Mouse (Mus musculus) testis, adult 2 months (tissue): ENCODE measurements at regions not wholly inside any gene's neighbourhood (a gene's known extent, or its start where the extent isn't known, plus 50 kb on each side); places are given as distances from the start of the nearest gene placed in this dataset.

Experiments
- H3K27ac ChIP-seq: fragments of 200-500 bp; 2 replicates; pipeline ENCODE4 v1.5.1; 2012; ENCODE audit warnings: low read depth, low read length; ENCODE audit not compliant: control insufficient read depth, insufficient read depth
- H3K27me3 ChIP-seq: fragments of 200-500 bp; 2 replicates; pipeline ENCODE4 v1.6.1; 2012; ENCODE audit warnings: mild to moderate bottlenecking, low read length, moderate library complexity; ENCODE audit not compliant: control insufficient read depth, insufficient read depth
- H3K36me3 ChIP-seq: fragments of 200-500 bp; 2 replicates; pipeline ENCODE4 v1.6.1; 2012; ENCODE audit warnings: mild to moderate bottlenecking, low read length; ENCODE audit not compliant: control insufficient read depth, insufficient read depth
- H3K4me1 ChIP-seq: fragments of 200-500 bp; 2 replicates; pipeline ENCODE4 v1.6.1; 2012; ENCODE audit warnings: low read length; ENCODE audit not compliant: control insufficient read depth, insufficient read depth
- H3K4me3 ChIP-seq: fragments of 200-500 bp; 2 replicates; pipeline ENCODE4 v1.5.1; 2012; ENCODE audit warnings: low read depth, mild to moderate bottlenecking, low read length, moderate library complexity, mixed read lengths; ENCODE audit not compliant: control insufficient read depth
- CTCF ChIP-seq: fragments of 200-500 bp; IDR thresholded peaks from 2 replicates; pipeline ENCODE4 v1.5.1; 2012; ENCODE audit warnings: low read depth, mild to moderate bottlenecking, inconsistent platforms, low read length, moderate library complexity; ENCODE audit not compliant: control insufficient read depth, insufficient read depth, insufficient replicate concordance
- POLR2A ChIP-seq: fragments of 200-500 bp; IDR thresholded peaks from 2 replicates; pipeline ENCODE4 v1.6.1; 2012; ENCODE audit warnings: low read depth, mild to moderate bottlenecking, inconsistent platforms, low read length, moderate library complexity; ENCODE audit not compliant: control insufficient read depth

GRCm38 (mm10) chr3:58166628-58167027 is 247.9 kb upstream of the Tsc22d2 start:
- H3K36me3 ChIP-seq = no peaks in the 10 kb centered on the region
- TF ChIP-seq POLR2A = no peak
- TF ChIP-seq CTCF = no peak
- H3K4me3 ChIP-seq = no peak overlapping the region
- H3K4me1 ChIP-seq = peaks cover 13% of the 10 kb centered on the region
- H3K27ac ChIP-seq = no peak overlapping the region
- H3K27me3 ChIP-seq = no peaks in the 10 kb centered on the region

GRCm38 (mm10) chr3:58167121-58167520 is 247.4 kb upstream of the Tsc22d2 start:
- TF ChIP-seq CTCF (no peak), POLR2A (no peak)
- Histone ChIP-seq H3K36me3 (no peaks in the 10 kb centered on the region), H3K27ac (no peak overlapping the region), H3K27me3 (no peaks in the 10 kb centered on the region), H3K4me3 (no peak overlapping the region), H3K4me1 (peaks cover 13% of the 10 kb centered on the region)

GRCm38 (mm10) chr3:58167761-58168290 is 246.7 kb upstream of the Tsc22d2 start:
- H3K4me1 ChIP-seq = peaks cover 8% of the 10 kb centered on the region
- H3K27ac ChIP-seq = no peak overlapping the region
- TF ChIP-seq CTCF = no peak
- TF ChIP-seq POLR2A = no peak
- no peaks in the 10 kb centered on the region for H3K27me3 ChIP-seq
- no peaks in the 10 kb centered on the region for H3K36me3 ChIP-seq
- H3K4me3 ChIP-seq = no peak overlapping the region

GRCm38 (mm10) chr3:58168522-58169185 is 245.9 kb upstream of the Tsc22d2 start:
- Histone ChIP-seq H3K36me3 (no peaks in the 10 kb centered on the region), H3K4me3 (no peak overlapping the region), H3K4me1 (peaks cover 4% of the 10 kb centered on the region), H3K27ac (no peak overlapping the region), H3K27me3 (no peaks in the 10 kb centered on the region)
- TF ChIP-seq POLR2A = no peak
- TF ChIP-seq CTCF = no peak

- no peak for TF ChIP-seq CTCF
- TF ChIP-seq POLR2A = no peak
- H3K36me3 ChIP-seq = no peaks in the 10 kb centered on the region
- H3K4me3 ChIP-seq = no peak overlapping the region
- peaks cover 4% of the 10 kb centered on the region for H3K4me1 ChIP-seq
- H3K27ac ChIP-seq = no peak overlapping the region
- no peaks in the 10 kb centered on the region for H3K27me3 ChIP-seq
Measured at GRCm38 (mm10) chr3:58169786-58170185, 244.7 kb upstream of the Tsc22d2 start.

- TF ChIP-seq CTCF = no peak
- no peak for TF ChIP-seq POLR2A
Measured at GRCm38 (mm10) chr3:58172096-58172495, 242.4 kb upstream of the Tsc22d2 start.

GRCm38 (mm10) chr3:58173821-58174220 is 240.7 kb upstream of the Tsc22d2 start:
- TF ChIP-seq POLR2A (no peak), CTCF (no peak)
- H3K27me3 ChIP-seq = no peaks in the 10 kb centered on the region
- H3K36me3 ChIP-seq = no peaks in the 10 kb centered on the region
- H3K4me3 ChIP-seq = no peak overlapping the region
- H3K4me1 ChIP-seq = no peaks in the 10 kb centered on the region
- no peak overlapping the region for H3K27ac ChIP-seq

More at GRCm38 (mm10) chr3:58172096-58172495, 242.4 kb upstream of the Tsc22d2 start:
- no peak overlapping the region for H3K27ac ChIP-seq
- no peak overlapping the region for H3K4me3 ChIP-seq
- peaks cover 3% of the 10 kb centered on the region for H3K4me1 ChIP-seq
- H3K36me3 ChIP-seq = no peaks in the 10 kb centered on the region
- H3K27me3 ChIP-seq = no peaks in the 10 kb centered on the region

- H3K27ac ChIP-seq = no peak overlapping the region
- no peak overlapping the region for H3K4me3 ChIP-seq
- no peaks in the 10 kb centered on the region for H3K27me3 ChIP-seq
- TF ChIP-seq POLR2A = no peak
- H3K4me1 ChIP-seq = no peaks in the 10 kb centered on the region
- H3K36me3 ChIP-seq = no peaks in the 10 kb centered on the region
Measured at GRCm38 (mm10) chr3:58181715-58182114, 232.8 kb upstream of the Tsc22d2 start.
